Comparison of ENCODE assay signal across 8 mouse cellular contexts in the genomic region with DNA sequence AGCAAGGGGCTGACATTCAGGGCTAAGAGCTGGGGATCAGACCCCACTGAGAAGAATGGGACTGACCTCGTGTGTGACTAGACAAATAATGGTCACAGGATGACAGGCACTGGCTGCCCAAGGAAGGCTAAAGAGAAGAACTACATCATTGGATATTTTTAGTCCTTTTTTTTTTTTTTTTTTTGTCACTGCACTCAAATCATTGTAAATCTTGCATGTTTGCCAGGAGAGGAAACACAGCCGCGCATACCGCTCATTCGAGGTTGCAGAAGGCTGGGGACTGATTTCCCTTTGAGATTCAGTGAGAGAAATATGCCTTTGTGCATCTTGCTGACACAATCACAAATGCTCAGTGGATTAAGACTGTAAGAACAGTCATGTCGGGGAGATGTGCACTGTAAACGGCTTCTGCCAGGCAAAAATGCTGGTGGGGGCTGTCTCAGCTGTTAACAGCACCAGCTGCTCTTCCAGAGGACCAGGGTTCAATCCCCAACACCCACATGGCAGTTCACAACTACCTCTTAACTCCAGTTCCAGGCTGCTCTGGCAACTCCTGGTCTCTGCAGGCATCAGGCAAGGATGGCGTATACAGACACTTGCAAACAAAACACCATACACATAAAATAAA. TPM values are rescaled to one million over a fixed set of nuclear protein-coding genes. Genes with fewer than 3 reads are reported as not detected.
DNase-seq lines count a peak whose midpoint lies in the region; ATAC-seq lines count a peak whose summit lies in the region.

No protein-coding gene starts in this region.

- no peak overlapping the region for H3K4me2 ChIP-seq in hindbrain, embryonic 11.5 days (replicated peaks; ENCODE audit: low read depth, low read length)

- no peaks in the 10 kb centered on the region for H3K9me3 ChIP-seq in hindbrain, embryonic 10.5 days
- H3K9me3 ChIP-seq in hindbrain, embryonic 11.5 days (ENCODE audit: control insufficient read depth, low read length): no peaks in the 10 kb centered on the region

- H3K4me1 ChIP-seq in hindbrain, embryonic 10.5 days (replicated peaks): peaks cover 65% of the 10 kb centered on the region
- 0 out of 2 replicates have a peak, but pooled peaks cover 2% of the 10 kb centered on the region for H3K4me1 ChIP-seq in hindbrain, embryonic 11.5 days (replicated peaks; ENCODE audit: control insufficient read depth, insufficient read depth, low read length)

- H3K27ac ChIP-seq in hindbrain, embryonic 10.5 days: 0 out of 2 replicates have a peak overlapping the region, but pooled peaks have one; percentile 23
- no peak overlapping the region for H3K27ac ChIP-seq in hindbrain, embryonic 11.5 days (ENCODE audit: low read depth, low read length)

- H3K36me3 ChIP-seq in hindbrain, embryonic 10.5 days: no peaks in the 10 kb centered on the region
- H3K36me3 ChIP-seq in hindbrain, embryonic 11.5 days (ENCODE audit: control insufficient read depth, insufficient read depth, low read length): no peaks in the 10 kb centered on the region

- H3K27me3 ChIP-seq in hindbrain, embryonic 10.5 days (ENCODE audit: insufficient read depth, poor library complexity, severe bottlenecking): peaks cover 16% of the 10 kb centered on the region
- no peaks in the 10 kb centered on the region for H3K27me3 ChIP-seq in hindbrain, embryonic 11.5 days (ENCODE audit: control insufficient read depth, insufficient read depth, low read length)

- 68% methylated on average over 8 of the region's 8 CpGs for WGBS in hindbrain, embryonic 10.5 days
- WGBS in hindbrain, embryonic 11.5 days: 68% methylated on average over 8 of the region's 8 CpGs

- H3K9ac ChIP-seq in hindbrain, embryonic 11.5 days (ENCODE audit: low read depth, low read length): no peak overlapping the region

- no peak for ATAC-seq in hindbrain, embryonic 11.5 days (ENCODE audit: low FRiP score)

- no peak overlapping the region for H3K4me3 ChIP-seq in hindbrain, embryonic 10.5 days
- no peak overlapping the region for H3K4me3 ChIP-seq in hindbrain, embryonic 11.5 days (ENCODE audit: low read depth, low read length)

- no peak for DNase-seq in hindbrain, embryonic 10.5 days (ENCODE audit: low spot score)
- DNase-seq in hindbrain, embryonic 11.5 days (ENCODE audit: low spot score): no peak
- peak; percentile 74 for DNase-seq in Muller cell, postnatal 12 days (ENCODE audit: inconsistent ontology term)
- DNase-seq in heart, adult 8-10 months (ENCODE audit: low spot score): peak; percentile 55
- peak; percentile 42 to 60 for DNase-seq in kidney, postnatal 36 days
- no peak for DNase-seq in layer of hippocampus, adult 9-11 months
- no peak for DNase-seq in layer of hippocampus, adult 9-10 months (ENCODE audit: low spot score)
- DNase-seq in right cerebral cortex, postnatal 25 days: no peak

RNA-seq across cellular contexts. Expression of a gene that starts 4.5 kb away (rescaled TPM):
- 8.0 and 11.4 TPM in 2 replicates for polyA plus RNA-seq in hindbrain, embryonic 10.5 days (2016; fragmentation: Nextera tagmentation; extraction: Ambion mirVana)
- 7.0 and 8.1 TPM in 2 replicates for polyA plus RNA-seq in hindbrain, embryonic 11.5 days (2014; fragmentation: Nextera tagmentation; extraction: Ambion mirVana)
- 100 to 1,000 TPM; 131 to 151 (median 141) TPM for total RNA-seq in heart, adult 8-10 months (2022)

Comparison
In these comparisons a context has a peak if more than half of its experiments do, and no peak if none do; other contexts are left out.
1. DNase-seq: peak in Muller cell, postnatal 12 days (single experiment), heart, adult 8-10 months (single experiment) and kidney, postnatal 36 days (2 of 2); none in hindbrain, embryonic 10.5 days (single experiment), hindbrain, embryonic 11.5 days (single experiment), layer of hippocampus, adult 9-11 months (single experiment), layer of hippocampus, adult 9-10 months (single experiment) and right cerebral cortex, postnatal 25 days (single experiment).